Mouse (Mus musculus): ENCODE data around the gene Col27a1.
A peak's percentile ranks its signal among the peaks of the same experiment; 100 is the strongest.

Col27a1 gene

GRCm38 (mm10) chr4:63213907-63214621 lies at the start of gene Col27a1:
TSS of gene Col27a1 (plus strand) at chr4:63214004.
- DNase-seq, result peak; percentile 42

DNA sequence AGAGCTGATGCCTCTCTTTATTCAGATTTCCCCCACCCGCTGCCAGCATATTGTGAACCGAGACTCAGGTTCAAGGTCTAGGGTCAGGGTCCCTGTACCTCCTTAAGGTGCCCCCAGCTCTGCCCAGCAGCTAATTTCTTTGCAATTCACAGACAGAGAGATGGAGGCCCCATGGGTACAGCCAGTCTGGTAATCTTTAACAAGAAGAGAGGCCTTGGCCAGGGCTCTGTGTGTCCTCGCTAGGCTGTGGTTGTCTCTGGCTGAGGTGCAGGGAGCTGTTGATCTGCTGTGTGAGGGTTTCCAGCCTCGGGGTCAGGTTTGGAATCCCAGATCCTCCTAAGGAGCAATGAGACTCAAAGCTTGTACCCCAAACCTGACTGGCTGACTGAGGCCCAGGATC lies 48.2 kb upstream of the Col27a1 start:
- DNase-seq, result no peak

- DNase-seq, result peak; percentile 62
Measured at GRCm38 (mm10) chr4:63166323-63166722, 47.5 kb upstream of the Col27a1 start.

- DNase-seq, result no peak
Measured at GRCm38 (mm10) chr4:63170061-63170460, 43.7 kb upstream of the Col27a1 start.

DNA sequence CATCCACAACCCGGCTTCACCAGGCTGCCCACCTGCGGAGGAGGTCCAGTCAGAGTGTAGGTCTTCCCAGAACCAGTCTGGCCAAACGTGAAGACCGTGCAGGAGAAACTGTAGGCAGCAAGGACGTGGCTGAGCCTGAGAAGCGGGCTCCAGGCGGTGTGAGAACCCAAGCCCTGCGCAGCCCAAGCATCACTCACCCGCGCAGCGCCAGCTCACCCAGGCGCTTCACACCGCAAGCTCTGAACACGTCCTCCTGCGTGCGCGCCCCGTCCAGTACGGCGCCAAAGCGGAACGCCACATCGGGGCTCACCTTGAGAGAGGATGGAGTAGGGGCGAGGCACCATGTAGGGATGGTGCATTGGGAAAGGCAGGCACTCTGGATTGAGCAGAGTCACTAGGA lies 42.7 kb upstream of the Col27a1 start:
- DNase-seq, result no peak

DNA sequence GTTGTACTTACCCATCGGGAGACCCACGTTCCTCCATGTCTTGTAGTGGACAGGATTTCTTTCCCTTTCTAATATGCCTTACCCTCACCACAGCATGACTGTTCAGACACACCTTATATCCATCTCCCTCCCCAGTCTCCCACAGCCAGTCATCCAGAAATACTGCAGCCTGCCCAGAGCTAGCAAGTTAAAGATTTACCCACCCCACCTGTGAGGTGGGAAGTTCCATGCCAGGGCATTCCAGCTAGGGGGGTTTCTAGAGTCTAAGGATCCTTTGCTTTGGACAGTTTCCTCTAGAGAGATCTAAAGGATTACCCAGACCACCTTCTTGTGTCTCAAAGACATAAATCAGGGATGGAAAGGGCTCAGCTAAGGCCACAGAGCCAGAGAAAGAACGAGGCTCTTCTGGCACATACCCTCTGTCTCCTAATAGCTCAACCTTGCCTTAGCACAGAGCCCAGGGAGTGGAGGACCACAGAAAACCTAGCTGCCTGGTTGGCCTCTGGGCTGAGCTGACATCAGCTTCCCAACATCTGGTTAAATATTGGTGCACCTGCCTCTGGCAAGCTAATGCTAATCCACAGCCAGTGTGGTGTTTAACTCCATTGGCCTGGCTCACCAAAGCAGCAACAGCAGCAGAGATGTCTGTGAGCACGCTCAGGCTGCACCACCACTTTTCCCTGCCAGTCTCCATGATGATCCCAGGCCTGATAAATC lies 41.7 kb upstream of the Col27a1 start, which contains the start of gene Kif12:
Kif12 (minus strand) TSS at position 163 of the 717 bp plus-strand sequence.
- no peak for DNase-seq

DNA sequence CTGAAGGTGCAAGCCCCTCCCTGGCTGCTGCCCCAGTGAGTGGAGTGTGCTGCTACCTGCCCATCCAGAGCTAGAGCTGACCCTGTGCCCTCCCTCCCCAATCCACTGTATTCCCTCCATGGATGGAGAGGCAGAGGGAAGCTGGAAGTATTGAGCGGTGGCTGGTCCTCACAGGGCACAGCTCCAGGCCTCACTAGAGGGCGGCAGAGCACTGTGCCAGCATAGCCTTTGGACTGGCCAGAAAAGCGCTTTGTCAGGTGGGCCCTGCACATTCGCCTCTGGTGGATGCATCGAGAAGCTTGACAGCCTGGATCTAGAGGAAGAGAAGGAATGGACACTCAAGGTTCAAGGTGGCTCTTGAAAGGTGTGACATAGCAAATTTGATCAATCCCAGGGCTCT lies 32.2 kb upstream of the Col27a1 start:
- DNase-seq, result peak; percentile 61

DNA sequence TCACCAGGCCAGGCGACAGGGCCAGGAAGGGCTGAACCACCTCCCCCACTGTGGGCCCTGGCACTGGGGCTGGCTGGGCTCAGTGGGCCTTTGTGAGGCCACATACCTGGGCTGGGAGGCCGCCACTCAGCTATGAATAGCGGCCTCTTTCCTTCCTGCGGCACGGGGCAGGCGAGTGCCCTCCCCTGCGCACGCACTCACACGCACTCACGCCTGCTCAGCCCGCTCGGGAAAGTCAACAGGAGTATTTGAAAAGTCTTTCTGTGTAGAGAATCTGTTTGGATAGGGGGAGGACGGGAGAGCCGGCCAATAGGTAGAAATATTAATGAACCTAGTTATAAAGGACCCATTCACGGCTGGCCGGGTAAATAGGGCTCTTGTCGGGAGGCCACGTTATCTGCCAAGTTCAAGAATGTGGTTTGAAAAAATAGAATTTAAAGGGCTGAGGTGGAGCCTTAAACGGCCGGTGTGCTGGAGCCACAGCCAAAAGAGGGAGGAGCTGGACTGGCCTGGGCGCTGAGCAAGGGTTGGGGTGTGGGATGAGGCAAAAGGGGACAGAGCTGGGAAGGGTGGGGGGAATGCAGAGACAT lies 27.4 kb upstream of the Col27a1 start:
- DNase-seq, result no peak

GRCm38 (mm10) chr4:63191641-63192040 lies 22.2 kb upstream of the Col27a1 start:
- DNase-seq, result no peak

GRCm38 (mm10) chr4:63194366-63194765 lies 19.4 kb upstream of the Col27a1 start:
- no peak for DNase-seq

GRCm38 (mm10) chr4:63199366-63199765 lies 14.4 kb upstream of the Col27a1 start:
- DNase-seq, result no peak

- DNase-seq, result no peak
Measured at GRCm38 (mm10) chr4:63203874-63204273, 9.9 kb upstream of the Col27a1 start.

DNA sequence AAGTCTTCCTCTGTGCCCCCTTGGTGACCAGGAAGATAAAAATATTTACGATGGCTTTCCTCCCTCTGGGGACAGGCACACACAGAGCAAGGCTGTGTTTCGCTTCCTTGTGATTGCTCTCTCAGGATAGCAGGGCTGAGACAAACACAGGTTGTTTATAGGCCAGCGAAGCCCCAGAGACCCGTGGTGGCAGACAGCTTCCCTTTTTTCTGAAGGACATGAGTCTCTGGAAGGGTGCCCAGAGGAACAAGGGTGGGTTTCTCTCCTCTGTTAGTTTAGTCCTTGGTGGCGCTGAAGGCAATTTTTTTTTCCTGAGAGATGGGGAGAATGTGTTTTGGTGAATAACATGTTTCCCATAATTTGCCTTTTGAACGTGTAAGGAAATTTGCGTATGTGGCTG lies 8.2 kb upstream of the Col27a1 start:
- DNase-seq, result no peak

GRCm38 (mm10) chr4:63215185-63215992 lies 1.6 kb downstream of the Col27a1 start:
- DNase-seq, result peak; percentile 88

DNA sequence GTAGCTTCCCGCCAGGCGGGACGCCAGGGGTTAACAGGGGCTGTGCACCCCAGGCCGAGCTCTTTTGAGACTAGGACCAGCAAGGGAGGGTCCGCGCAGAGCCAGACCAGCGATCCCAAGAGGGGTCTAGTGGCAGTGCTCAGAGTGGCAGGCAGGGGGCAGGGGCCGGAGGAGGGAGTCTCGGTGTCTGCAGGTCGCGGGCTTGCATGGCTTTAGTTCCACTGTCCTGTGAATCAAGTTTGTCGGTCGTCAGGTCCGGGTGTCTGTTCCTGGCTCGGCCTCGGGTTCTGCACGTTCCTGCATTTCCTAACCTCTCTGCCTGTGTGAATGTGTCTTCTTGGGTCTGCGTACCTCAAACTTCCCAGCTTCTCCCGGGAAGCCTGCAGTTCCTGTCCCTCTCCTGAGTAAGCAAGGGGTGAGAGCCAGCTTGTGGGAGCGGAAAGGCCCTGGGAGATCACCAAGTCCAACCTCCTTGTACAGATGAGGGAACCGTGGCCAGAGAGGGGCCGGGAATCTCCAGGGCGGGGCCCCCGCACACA lies 2.3 kb downstream of the Col27a1 start:
- DNase-seq, result peak; percentile 74

DNA sequence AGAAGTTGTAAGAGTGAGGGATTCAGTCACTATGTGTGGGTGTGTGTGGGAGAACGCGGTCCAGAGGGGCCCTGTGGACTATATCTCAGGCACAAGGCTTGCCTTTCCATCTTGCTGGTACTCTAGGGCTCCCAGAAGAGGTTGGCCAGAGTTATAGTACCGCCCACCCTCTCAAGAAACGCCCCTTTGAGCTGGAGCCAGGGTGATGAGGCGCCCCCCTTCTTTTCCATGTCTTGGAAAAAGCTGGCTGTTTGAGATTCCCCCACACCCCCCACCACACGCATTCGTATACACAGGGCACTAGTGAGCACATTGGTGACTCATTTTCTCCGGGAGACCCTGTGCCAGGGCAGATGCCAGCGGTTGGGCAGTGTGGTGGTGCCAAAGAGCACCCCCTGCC lies 2.8 kb downstream of the Col27a1 start:
- no peak for DNase-seq

DNA sequence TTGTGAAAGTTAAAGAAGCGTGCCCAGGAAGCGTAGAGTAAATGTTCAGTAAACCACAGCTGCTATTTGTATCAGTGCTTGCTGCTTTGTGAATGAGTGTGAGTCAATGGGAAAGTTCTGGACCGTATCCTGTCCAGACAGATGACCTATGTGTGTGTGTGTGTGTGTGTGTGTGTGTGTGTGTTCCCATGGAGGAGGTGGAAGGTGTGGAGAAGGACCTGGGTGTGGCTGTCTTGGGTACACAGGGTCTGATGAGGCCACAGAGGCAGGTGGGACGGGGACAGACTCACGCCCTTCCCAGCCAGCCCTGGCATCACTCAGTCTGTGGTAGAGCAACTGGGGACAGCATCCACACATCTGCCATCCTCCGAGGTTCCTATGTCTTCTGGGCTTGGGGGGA lies 3.7 kb downstream of the Col27a1 start:
- DNase-seq, result no peak

DNA sequence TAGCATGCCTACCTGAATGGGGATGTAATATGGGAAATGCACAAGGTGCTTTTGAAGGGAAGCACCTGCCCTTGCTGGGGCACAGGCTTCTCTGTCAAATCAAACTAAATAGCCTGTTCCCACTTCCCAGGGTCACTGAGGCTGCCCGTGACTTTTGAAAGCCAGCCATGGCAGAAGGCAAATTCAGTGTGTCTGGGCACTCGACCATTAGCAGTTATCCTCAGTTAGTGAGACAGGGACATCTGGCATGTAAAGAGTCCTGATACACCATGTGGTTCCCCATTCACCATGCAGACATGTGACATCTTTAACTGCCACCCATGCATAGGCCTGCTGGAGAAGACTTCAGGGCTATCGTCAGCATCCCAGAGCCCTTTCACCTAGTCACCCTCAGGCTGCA lies 5.3 kb downstream of the Col27a1 start:
- DNase-seq, result no peak

DNA sequence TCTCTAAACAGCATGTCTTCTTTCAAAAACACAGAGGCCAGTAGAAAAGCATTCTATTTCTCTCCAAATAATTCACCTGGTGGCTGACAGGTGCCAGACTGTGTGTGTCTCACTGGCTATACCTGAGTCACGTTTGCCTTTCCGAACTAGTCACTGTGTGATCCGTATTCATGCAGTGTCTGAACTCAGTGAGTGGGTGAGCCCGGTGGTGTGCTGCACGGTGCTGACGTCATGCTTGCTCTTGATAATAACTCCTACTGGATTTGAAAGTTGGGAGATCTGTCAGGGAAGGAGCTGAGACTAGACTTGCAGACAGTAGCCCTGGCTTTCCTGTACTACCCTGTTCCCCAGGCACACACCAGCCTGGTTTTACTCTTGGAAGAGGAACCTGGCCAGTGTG lies 5.8 kb downstream of the Col27a1 start:
- DNase-seq, result no peak

DNA sequence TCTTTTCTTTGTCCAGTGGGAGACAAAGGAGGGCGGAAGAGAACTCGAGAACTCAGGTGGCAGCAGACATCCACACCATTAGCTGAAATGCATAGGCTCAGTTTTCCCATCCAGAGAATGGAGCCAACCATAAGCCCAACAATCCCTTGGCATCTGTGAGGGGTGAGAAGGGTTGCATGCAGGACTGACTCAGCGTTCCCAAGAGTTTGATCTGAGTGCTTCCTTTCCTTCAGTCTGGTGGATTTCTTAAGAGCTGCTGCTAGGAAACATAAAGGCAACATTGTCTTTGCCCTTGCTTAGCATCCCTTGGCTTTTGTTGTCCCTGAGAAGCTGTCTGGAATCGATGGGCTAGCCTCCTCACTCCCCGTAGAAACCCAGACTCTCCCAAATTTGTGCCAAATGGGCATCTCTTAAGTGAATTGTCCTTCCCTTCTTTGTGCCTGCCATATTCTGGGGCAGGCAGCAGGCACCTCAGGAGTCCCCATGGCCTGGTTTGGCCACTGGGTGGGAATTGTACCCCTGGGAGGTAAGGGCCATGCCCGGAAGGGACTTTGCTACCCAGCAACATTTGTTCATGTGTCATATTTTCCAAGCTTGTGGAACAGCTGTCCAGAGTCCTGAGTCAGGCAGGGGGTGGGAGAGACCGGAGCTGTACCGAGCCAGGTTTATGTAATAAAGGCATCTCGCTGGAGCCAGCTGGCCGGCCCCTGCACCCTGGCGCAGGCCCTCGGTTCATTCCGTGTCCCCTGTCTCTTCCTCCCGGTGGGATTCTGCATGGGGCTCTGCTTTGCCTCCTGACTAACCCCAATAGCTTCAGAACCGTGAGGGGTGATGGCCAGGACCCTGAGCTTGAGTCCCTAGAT lies 7.5 kb downstream of the Col27a1 start:
- no peak for DNase-seq

DNA sequence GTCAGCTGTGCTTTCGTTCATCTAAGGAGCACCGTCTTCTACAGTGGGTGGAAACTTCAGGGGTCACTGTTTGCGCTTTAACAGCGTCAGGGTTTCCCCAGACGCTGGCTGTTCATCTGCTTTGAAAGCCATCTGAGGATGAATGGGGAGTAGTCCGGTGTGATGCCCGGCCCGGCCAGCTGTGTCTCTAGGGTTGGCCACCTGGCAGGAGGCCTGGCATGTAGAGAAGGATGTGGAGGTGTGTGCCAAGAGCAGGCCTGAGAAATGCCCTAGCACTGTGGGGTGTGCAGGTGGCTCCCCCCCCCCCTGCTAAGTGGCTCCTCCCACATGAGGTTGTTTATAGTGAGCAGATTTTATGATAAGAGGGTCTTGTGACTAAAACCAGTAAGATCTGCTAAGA lies 8.4 kb downstream of the Col27a1 start:
- DNase-seq, result peak; percentile 56

- DNase-seq, result no peak
Measured at GRCm38 (mm10) chr4:63225373-63225772, 11.6 kb downstream of the Col27a1 start.

All from thymus, postnatal 25 days (tissue).